Mouse (Mus musculus): ENCODE results near the gene Zbtb32. TPM values are rescaled to one million over a fixed set of nuclear protein-coding genes. Genes with fewer than 3 reads are reported as not detected.

The Zbtb32 gene
- total and polyA plus RNA-seq, 3 experiments, result 20.1 to 32.8 TPM; not detected in 1

GRCm38 (mm10) chr7:30612654-30613402 lies 14.1 kb upstream of the Zbtb32 start, which contains the start of gene Upk1a:
Gene Upk1a (minus strand): TSS chr7:30612847.
- Histone ChIP-seq H3K9ac (ENCODE audit: control insufficient read depth, low read depth, low read length, poor library complexity, severe bottlenecking) (no peak within 1 kb of the TSS), H3K27me3 (ENCODE audit: control insufficient read depth in 1 of 2, insufficient read depth in 2 of 2, low read length in 2 of 2) (no peaks in the 10 kb centered on the region), H3K36me3 (ENCODE audit: control insufficient read depth in 1 of 2, insufficient read depth in 2 of 2, low read length in 2 of 2) (peaks cover 4 to 6% of the 10 kb centered on the region in 2 experiments), H3K4me1 (ENCODE audit: control insufficient read depth in 1 of 2, insufficient read depth in 2 of 2, low read length in 2 of 2) (peaks cover 0 to 3% of the 10 kb centered on the region in 2 experiments; a peak in 2 of 4 replicates), H3K79me2 (ENCODE audit: control insufficient read depth, insufficient read depth, low read length, poor library complexity) (no peaks in the 10 kb centered on the region), H3K27ac (ENCODE audit: control insufficient read depth, low read depth, low read length) (no peak within 1 kb of the TSS), H3K9me3 (replicated peaks; ENCODE audit: insufficient read depth, low read length) (no peaks in the 10 kb centered on the region), H3K4me3 (ENCODE audit: control insufficient read depth in 1 of 2, insufficient read depth in 1 of 2, low read depth in 2 of 2, low read length in 2 of 2) (no peak within 1 kb of the TSS)
- no peak for TF ChIP-seq RCOR1 (IDR thresholded peaks at IDR 0.05; ENCODE audit: low read depth, low read length)
- DNase-seq (ENCODE audit: low read depth, low spot score), result no peak

GRCm38 (mm10) chr7:30610043-30610442 lies 11.3 kb upstream of the Zbtb32 start:
- H3K9ac ChIP-seq (ENCODE audit: control insufficient read depth, low read depth, low read length, poor library complexity, severe bottlenecking), result no peak overlapping the region
- no peaks in the 10 kb centered on the region for H3K4me1 ChIP-seq (ENCODE audit: control insufficient read depth in 1 of 2, insufficient read depth in 2 of 2, low read length in 2 of 2)
- DNase-seq (ENCODE audit: low read depth, low spot score), result no peak
- H3K36me3 ChIP-seq (ENCODE audit: control insufficient read depth in 1 of 2, insufficient read depth in 2 of 2, low read length in 2 of 2), result no peaks in the 10 kb centered on the region
- no peaks in the 10 kb centered on the region for H3K27me3 ChIP-seq (ENCODE audit: control insufficient read depth in 1 of 2, insufficient read depth in 2 of 2, low read length in 2 of 2)
- H3K9me3 ChIP-seq (replicated peaks; ENCODE audit: insufficient read depth, low read length), result no peaks in the 10 kb centered on the region
- H3K27ac ChIP-seq (ENCODE audit: control insufficient read depth, low read depth, low read length), result no peak overlapping the region
- H3K79me2 ChIP-seq (ENCODE audit: control insufficient read depth, insufficient read depth, low read length, poor library complexity), result no peaks in the 10 kb centered on the region
- TF ChIP-seq GABPA (IDR thresholded peaks at IDR 0.05; ENCODE audit: low read depth, low read length) (no peak), ZKSCAN1 (IDR thresholded peaks at IDR 0.05; ENCODE audit: low read depth, low read length) (no peak), ETS1 (IDR thresholded peaks at IDR 0.05; ENCODE audit: low read depth, low read length) (no peak), ZNF384 (IDR thresholded peaks at IDR 0.05; ENCODE audit: low read depth, low read length) (no peak), CHD1 (IDR thresholded peaks at IDR 0.05; ENCODE audit: low read depth, low read length) (no peak), POLR2AphosphoS5 (IDR thresholded peaks at IDR 0.05; ENCODE audit: borderline replicate concordance, low read depth, low read length) (no peak), ELF1 (IDR thresholded peaks at IDR 0.05; ENCODE audit: low read depth, low read length) (no peak), CHD2 (IDR thresholded peaks at IDR 0.05; ENCODE audit: low read length) (no peak), TBP (IDR thresholded peaks at IDR 0.05; ENCODE audit: low read depth, low read length) (no peak), MXI1 (IDR thresholded peaks at IDR 0.05; ENCODE audit: low read depth, low read length) (no peak), MAZ (IDR thresholded peaks at IDR 0.05; ENCODE audit: low read depth, low read length) (no peak), TAL1 (IDR thresholded peaks at IDR 0.05; ENCODE audit: low read length) (no peak), SMC3 (IDR thresholded peaks at IDR 0.05; ENCODE audit: low read depth, low read length) (no peak), EP300 (IDR thresholded peaks at IDR 0.05; ENCODE audit: low read depth in 1 of 2, low read length in 2 of 2) (no peak), JUND (IDR thresholded peaks at IDR 0.05; ENCODE audit: low read depth, low read length) (no peak), GATA1 (IDR thresholded peaks at IDR 0.05; ENCODE audit: low read depth, low read length) (no peak), KAT2A (conservative IDR thresholded peaks at IDR 0.05; ENCODE audit: low read depth, low read length) (no peak), CTCF (IDR thresholded peaks at IDR 0.05 in 2 of 3, conservative IDR thresholded peaks at IDR 0.05 in 1 of 3; ENCODE audit: control insufficient read depth in 1 of 3, insufficient read depth in 1 of 3, low read depth in 2 of 3, low read length in 3 of 3, poor library complexity in 1 of 3, severe bottlenecking in 1 of 3) (no peak), NRF1 (IDR thresholded peaks at IDR 0.05; ENCODE audit: insufficient read depth, low read depth, low read length, poor library complexity, severe bottlenecking) (no peak), TCF12 (IDR thresholded peaks at IDR 0.05; ENCODE audit: low read depth, low read length) (no peak)
- H3K4me3 ChIP-seq (ENCODE audit: control insufficient read depth in 1 of 2, insufficient read depth in 1 of 2, low read depth in 2 of 2, low read length in 2 of 2), result no peak overlapping the region
